Mouse (Mus musculus): ENCODE results near the gene Ppm1a. TPM values are rescaled to one million over a fixed set of nuclear protein-coding genes. Genes with fewer than 3 reads are reported as not detected.
"Not testable (repeated sequence)": the region's sequence is repeated elsewhere in the genome, so short reads cannot be mapped to it uniquely, and the experiment has no call there.

Ppm1a gene
- polyA plus RNA-seq, 1 experiment from 2014 or later = 51.2 TPM

- H3K36me3 ChIP-seq (ENCODE audit: control insufficient read depth, insufficient read depth, low read length) = no peaks in the 10 kb centered on the region
- TF ChIP-seq CTCF (IDR thresholded peaks at IDR 0.05; ENCODE audit: low read depth) (peak; percentile 46), EP300 (optimal IDR thresholded peaks at IDR 0.05) (no peak)
- 100% methylated on average over 2 of the region's 2 CpGs for WGBS
- 0 out of 2 replicates have a peak, but pooled peaks cover 2% of the 10 kb centered on the region for H3K4me1 ChIP-seq (replicated peaks; ENCODE audit: control insufficient read depth, insufficient read depth)
- no peak overlapping the region for H3K9ac ChIP-seq (ENCODE audit: low read length)
- no peak for DNase-seq (ENCODE audit: low spot score)
- ATAC-seq (ENCODE audit: low FRiP score, low TSS enrichment) = no peak
- H3K4me3 ChIP-seq (ENCODE audit: low read depth, low read length) = no peak overlapping the region
- H3K9me3 ChIP-seq (ENCODE audit: control insufficient read depth, low read length) = no peaks in the 10 kb centered on the region
- H3K4me2 ChIP-seq (replicated peaks; ENCODE audit: low read depth) = no peak overlapping the region
- no peaks in the 10 kb centered on the region for H3K27me3 ChIP-seq (ENCODE audit: control insufficient read depth, insufficient read depth, low read length)
- no peak overlapping the region for H3K27ac ChIP-seq (replicated peaks)
These were observed 13.9 kb downstream of the Ppm1a start for GRCm38 (mm10) chr12:72771153-72771552.

GRCm38 (mm10) chr12:72771711-72772110 is 14.5 kb downstream of the Ppm1a start:
- H3K36me3 ChIP-seq (ENCODE audit: control insufficient read depth, insufficient read depth, low read length) = no peaks in the 10 kb centered on the region
- H3K4me2 ChIP-seq (replicated peaks; ENCODE audit: low read depth) = no peak overlapping the region
- DNase-seq (ENCODE audit: low spot score) (no peak), ATAC-seq (ENCODE audit: low FRiP score, low TSS enrichment) (no peak)
- H3K9ac ChIP-seq (ENCODE audit: low read length) = no peak overlapping the region
- no peaks in the 10 kb centered on the region for H3K9me3 ChIP-seq (ENCODE audit: control insufficient read depth, low read length)
- H3K4me3 ChIP-seq (ENCODE audit: low read depth, low read length) = no peak overlapping the region
- no peak overlapping the region for H3K27ac ChIP-seq (replicated peaks)
- TF ChIP-seq CTCF (IDR thresholded peaks at IDR 0.05; ENCODE audit: low read depth) (no peak), EP300 (optimal IDR thresholded peaks at IDR 0.05) (no peak)
- WGBS = 90% methylated on average over 3 of the region's 3 CpGs
- no peaks in the 10 kb centered on the region for H3K27me3 ChIP-seq (ENCODE audit: control insufficient read depth, insufficient read depth, low read length)
- 0 out of 2 replicates have a peak, but pooled peaks cover 2% of the 10 kb centered on the region for H3K4me1 ChIP-seq (replicated peaks; ENCODE audit: control insufficient read depth, insufficient read depth)

- H3K4me1 ChIP-seq (replicated peaks; ENCODE audit: control insufficient read depth, insufficient read depth) = 0 out of 2 replicates have a peak, but pooled peaks cover 2% of the 10 kb centered on the region
- no peaks in the 10 kb centered on the region for H3K27me3 ChIP-seq (ENCODE audit: control insufficient read depth, insufficient read depth, low read length)
- 63% methylated on average over 7 of the region's 7 CpGs for WGBS
- H3K27ac ChIP-seq (replicated peaks) = no peak overlapping the region
- no peak overlapping the region for H3K9ac ChIP-seq (ENCODE audit: low read length)
- ATAC-seq (ENCODE audit: low FRiP score, low TSS enrichment) (no peak), DNase-seq (ENCODE audit: low spot score) (no peak)
- no peak overlapping the region for H3K4me3 ChIP-seq (ENCODE audit: low read depth, low read length)
- H3K4me2 ChIP-seq (replicated peaks; ENCODE audit: low read depth) = no peak overlapping the region
- no peaks in the 10 kb centered on the region for H3K9me3 ChIP-seq (ENCODE audit: control insufficient read depth, low read length)
- H3K36me3 ChIP-seq (ENCODE audit: control insufficient read depth, insufficient read depth, low read length) = no peaks in the 10 kb centered on the region
- no peak for TF ChIP-seq CTCF (IDR thresholded peaks at IDR 0.05; ENCODE audit: low read depth)
- no peak for TF ChIP-seq EP300 (optimal IDR thresholded peaks at IDR 0.05)
These were observed 16.7 kb downstream of the Ppm1a start for GRCm38 (mm10) chr12:72773921-72774320.

- Histone ChIP-seq H3K36me3 (ENCODE audit: control insufficient read depth, insufficient read depth, low read length) (no peaks in the 10 kb centered on the region), H3K9ac (ENCODE audit: low read length) (no peak overlapping the region), H3K4me1 (replicated peaks; ENCODE audit: control insufficient read depth, insufficient read depth) (no peaks in the 10 kb centered on the region), H3K27ac (replicated peaks) (no peak overlapping the region), H3K27me3 (ENCODE audit: control insufficient read depth, insufficient read depth, low read length) (no peaks in the 10 kb centered on the region), H3K4me3 (ENCODE audit: low read depth, low read length) (no peak overlapping the region), H3K4me2 (replicated peaks; ENCODE audit: low read depth) (no peak overlapping the region), H3K9me3 (ENCODE audit: control insufficient read depth, low read length) (no peaks in the 10 kb centered on the region)
- 60% methylated on average over 4 of the region's 4 CpGs for WGBS
- DNase-seq (ENCODE audit: low spot score) = no peak
- no peak for ATAC-seq (ENCODE audit: low FRiP score, low TSS enrichment)
- TF ChIP-seq EP300 (optimal IDR thresholded peaks at IDR 0.05) (no peak), CTCF (IDR thresholded peaks at IDR 0.05; ENCODE audit: low read depth) (no peak)
These were observed 20.0 kb downstream of the Ppm1a start for GRCm38 (mm10) chr12:72777244-72777643.

- H3K4me3 ChIP-seq (ENCODE audit: low read depth, low read length) = no peak overlapping the region
- 87% methylated on average over 5 of the region's 5 CpGs for WGBS
- ATAC-seq (ENCODE audit: low FRiP score, low TSS enrichment) = no peak
- DNase-seq (ENCODE audit: low spot score) = no peak
- H3K4me1 ChIP-seq (replicated peaks; ENCODE audit: control insufficient read depth, insufficient read depth) = no peaks in the 10 kb centered on the region
- no peak overlapping the region for H3K4me2 ChIP-seq (replicated peaks; ENCODE audit: low read depth)
- TF ChIP-seq EP300 (optimal IDR thresholded peaks at IDR 0.05) = no peak
- TF ChIP-seq CTCF (IDR thresholded peaks at IDR 0.05; ENCODE audit: low read depth) = no peak
- peaks cover 6% of the 10 kb centered on the region; the same call in 1 of the 2 replicates for H3K36me3 ChIP-seq (ENCODE audit: control insufficient read depth, insufficient read depth, low read length)
- H3K27me3 ChIP-seq (ENCODE audit: control insufficient read depth, insufficient read depth, low read length) = no peaks in the 10 kb centered on the region
- H3K27ac ChIP-seq (replicated peaks) = no peak overlapping the region
- H3K9ac ChIP-seq (ENCODE audit: low read length) = no peak overlapping the region
- no peaks in the 10 kb centered on the region for H3K9me3 ChIP-seq (ENCODE audit: control insufficient read depth, low read length)
These were observed 22.9 kb downstream of the Ppm1a start for GRCm38 (mm10) chr12:72780136-72780535.

- H3K27me3 ChIP-seq (ENCODE audit: control insufficient read depth, insufficient read depth, low read length); H3K4me1 ChIP-seq (replicated peaks; ENCODE audit: control insufficient read depth, insufficient read depth); H3K9me3 ChIP-seq (ENCODE audit: control insufficient read depth, low read length); H3K9ac ChIP-seq (ENCODE audit: low read length); H3K4me3 ChIP-seq (ENCODE audit: low read depth, low read length); H3K27ac ChIP-seq (replicated peaks); H3K4me2 ChIP-seq (replicated peaks; ENCODE audit: low read depth); H3K36me3 ChIP-seq (ENCODE audit: control insufficient read depth, insufficient read depth, low read length); DNase-seq (ENCODE audit: low spot score); ATAC-seq (ENCODE audit: low FRiP score, low TSS enrichment): not testable (repeated sequence)
- WGBS = 68% methylated on average over 4 of the region's 4 CpGs
- TF ChIP-seq CTCF (IDR thresholded peaks at IDR 0.05; ENCODE audit: low read depth) = peak; percentile 43
These were observed 25.5 kb downstream of the Ppm1a start for GRCm38 (mm10) chr12:72782786-72783185.

Data from stomach, postnatal 0 days (tissue).